Mouse (Mus musculus) spleen, postnatal 14 days (tissue): ENCODE measurements around the gene Mlph.

Experiments
- DNase-seq, 2 experiments: peaks; one replicate each; pipeline ENCODE4 v3.0.0; 2021 to 2022; ENCODE audit warnings: low spot score in 2 of 2

Gene Mlph

DNA sequence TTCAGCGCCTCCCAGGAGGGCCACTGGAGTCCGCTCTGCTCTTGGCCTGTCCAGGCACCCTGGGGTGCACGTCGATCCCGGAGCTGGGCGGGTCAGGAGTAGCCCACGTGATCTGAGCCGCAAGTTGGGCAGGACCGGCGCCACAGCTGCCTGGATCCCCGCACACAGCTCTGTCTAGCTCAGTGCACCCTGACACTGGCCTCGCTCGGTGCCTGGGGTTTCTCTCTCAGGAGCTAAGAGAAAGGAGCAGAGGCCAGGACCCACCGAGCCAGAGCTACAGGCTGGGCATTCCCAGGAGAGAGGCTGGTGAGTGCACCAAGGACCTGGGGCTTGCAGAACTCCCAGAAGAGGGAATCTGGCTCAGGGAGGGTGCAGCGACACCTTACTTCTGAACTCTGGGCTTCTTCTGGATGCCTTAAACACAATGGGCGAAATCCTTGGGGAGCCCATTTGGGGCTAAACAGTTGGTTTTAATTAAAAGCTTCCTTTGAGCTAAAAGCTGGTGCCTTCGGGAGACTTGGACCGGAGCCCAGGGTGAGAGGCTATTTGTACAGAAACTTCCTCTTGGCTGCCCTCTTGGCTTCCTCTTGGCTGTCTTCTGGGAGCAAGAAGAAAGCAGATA lies at the start of gene Mlph:
Mlph (plus strand) TSS at position 138 of the 622 bp plus-strand sequence.
- DNase-seq = no peak

DNA sequence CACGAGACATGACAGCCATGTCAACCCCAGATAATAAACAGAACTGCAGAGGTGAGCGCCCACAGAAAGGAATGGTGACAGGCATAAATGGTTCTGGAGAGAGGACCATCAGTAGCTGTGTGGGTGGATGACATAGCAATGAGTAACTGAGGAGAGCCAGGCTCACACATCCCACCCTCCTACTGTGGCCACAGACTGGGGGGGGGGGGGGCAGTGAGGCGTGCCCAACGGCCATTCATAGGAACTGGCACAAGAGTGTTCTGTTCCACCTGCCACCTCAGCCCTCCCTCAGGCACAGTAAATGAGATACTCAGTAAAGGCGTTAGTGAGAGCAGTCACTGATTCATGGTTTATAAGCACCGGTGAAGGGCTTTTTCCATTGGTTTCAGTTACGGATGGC lies 48.2 kb upstream of the Mlph start:
- DNase-seq = no peak

- no peak for DNase-seq
Measured at GRCm38 (mm10) chr1:90870581-90870980, 44.3 kb upstream of the Mlph start.

DNA sequence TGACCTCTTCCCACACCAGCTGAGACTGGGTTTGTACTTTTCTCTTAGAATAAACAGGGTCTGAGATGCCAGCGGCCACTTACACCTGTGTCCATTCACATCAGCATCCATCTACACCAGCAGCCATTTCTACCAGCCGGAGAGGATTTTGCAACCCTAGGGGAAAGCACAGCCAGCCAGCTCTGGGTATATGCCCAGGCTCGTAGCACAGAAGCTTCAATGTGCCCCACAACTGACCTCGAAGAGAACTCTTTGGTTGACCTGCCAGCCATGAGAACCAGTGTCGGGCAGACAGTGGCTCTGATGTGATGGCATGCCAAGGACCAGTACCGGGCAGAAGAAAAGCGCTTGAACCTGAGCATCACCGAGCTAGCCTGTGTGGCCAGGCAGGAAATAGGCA lies 39.5 kb upstream of the Mlph start:
- DNase-seq = no peak

DNA sequence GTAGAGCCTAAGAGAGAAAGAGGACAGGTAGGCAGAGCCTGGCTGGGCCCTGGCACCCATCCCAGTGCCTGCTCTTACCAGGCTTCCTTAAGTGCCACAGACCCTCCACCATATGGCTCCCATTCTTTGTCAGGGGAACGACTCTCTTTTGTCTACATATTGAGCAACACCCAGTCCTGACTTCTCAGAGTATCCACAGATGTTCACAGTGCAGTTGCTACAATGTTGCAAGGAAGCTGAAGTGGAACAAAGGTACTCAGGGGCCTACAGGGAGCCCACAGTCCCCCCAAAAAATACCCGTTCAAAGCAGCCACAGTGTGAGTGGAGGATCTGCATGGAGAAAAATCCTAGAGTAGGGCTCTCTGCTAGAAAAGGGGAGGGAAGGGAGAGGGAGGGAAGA lies 38.9 kb upstream of the Mlph start:
- DNase-seq = no peak

DNA sequence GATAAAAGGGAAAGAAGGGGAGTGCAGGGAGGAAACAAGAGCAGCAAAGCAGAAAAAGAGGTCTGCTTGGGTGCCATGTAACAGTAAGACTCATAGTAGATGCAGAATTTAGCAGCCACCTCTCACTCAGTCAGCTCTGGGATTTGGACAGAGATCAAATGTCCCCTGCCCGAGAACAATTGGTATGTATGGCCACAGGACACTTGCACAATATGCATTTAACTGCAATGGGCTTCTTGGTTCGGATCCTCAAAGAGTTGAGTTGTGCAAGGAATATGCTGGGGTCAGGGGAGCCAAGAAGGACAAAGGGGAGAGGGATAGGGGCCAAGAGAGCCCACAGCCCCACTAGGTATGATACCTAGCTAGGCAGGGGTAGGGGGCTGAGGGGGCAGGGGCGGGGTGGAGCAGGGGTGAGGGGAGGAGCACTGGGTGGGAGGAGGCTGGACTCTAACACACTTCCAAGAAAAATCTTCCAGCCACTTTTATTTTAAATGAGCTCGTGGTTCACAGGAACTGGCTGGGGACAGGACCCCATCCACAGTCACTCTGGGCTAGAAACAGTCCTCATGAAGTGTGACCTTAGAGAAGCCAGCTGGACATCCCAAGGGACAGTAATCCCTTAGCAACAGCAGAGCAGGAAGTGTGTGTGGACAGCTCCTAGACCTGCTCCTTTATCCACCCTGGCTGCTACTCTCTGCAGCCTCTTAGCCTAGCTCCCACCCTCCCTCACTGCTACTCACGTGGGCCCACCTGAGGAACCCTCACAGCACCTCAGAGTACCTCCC lies 38.2 kb upstream of the Mlph start:
- DNase-seq = no peak

GRCm38 (mm10) chr1:90885771-90886460 lies 29.0 kb upstream of the Mlph start:
- no peak for DNase-seq

DNA sequence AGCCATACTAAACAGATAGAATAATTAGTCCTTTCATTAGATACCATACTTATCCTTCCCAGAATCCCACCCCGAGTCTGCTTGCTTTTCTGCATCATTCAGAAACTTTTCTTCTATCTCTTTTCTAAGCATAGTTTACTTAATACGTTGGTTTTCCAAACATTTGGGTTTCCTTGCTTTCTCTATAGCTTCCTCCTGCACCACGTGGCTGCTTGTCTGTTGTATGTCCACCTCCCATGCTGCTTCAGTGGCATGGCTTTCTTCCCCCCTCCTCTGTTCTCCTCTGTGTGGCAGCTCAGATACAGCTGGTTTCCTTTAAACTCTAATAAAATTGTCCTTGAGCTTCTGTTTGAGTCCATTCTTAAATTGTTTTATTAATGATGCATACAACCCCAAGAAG lies 20.4 kb upstream of the Mlph start:
- no peak for DNase-seq

- DNase-seq = no peak
Measured at GRCm38 (mm10) chr1:90895004-90895403, 19.9 kb upstream of the Mlph start.

- no peak for DNase-seq
Measured at GRCm38 (mm10) chr1:90896281-90896680, 18.6 kb upstream of the Mlph start.

DNA sequence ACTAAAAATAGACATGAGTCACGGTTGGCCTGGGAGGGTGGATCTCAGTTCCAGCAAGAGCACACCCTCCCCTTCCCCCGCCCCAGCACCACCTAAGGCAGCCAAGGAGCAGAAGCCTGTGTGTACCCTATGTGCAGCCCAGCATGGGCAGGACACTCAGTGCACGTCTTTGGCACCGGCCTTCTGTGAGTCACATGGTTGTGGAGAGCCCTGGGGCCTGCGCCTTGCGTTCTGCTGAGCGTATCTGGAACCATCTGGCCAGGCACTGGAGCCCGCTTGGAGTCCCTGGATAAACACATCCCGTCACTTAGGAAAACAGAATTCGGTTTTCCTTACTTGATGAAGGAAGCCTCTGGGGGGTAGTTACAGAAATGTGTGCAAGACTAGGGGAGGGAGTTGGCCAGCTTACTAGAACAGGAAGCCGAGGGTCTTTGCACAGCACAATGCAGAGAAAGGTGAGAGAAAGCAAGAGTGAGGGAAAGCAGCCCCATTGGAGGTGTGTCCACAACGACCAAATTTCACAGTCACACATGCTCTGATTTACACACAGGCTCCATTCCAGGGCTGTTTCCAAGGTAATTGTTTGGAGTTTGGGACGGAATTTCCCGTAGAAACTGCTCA lies 18.0 kb upstream of the Mlph start:
- no peak for DNase-seq

DNA sequence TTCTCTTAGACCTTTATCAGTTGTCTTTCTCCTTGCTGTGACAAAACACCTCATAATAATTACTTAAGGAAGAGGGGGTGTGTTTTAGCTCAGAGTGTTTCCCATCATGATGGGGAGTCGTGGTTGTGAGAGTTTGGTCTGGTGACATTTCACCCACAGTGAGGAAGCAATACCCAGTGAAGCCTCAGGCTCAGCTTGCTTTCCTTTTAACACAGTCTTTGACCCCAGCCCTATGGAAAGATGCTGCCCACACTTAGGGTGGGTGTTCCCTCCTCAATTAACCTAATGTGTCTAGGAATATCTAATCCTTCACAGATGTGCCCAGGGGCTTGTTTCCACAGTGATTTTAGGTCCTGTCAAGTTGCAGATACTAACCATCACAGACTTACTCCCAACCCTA lies 16.9 kb upstream of the Mlph start:
- no peak for DNase-seq

GRCm38 (mm10) chr1:90899816-90900215 lies 15.1 kb upstream of the Mlph start:
- no peak for DNase-seq

GRCm38 (mm10) chr1:90900406-90900805 lies 14.5 kb upstream of the Mlph start:
- DNase-seq = no peak

DNA sequence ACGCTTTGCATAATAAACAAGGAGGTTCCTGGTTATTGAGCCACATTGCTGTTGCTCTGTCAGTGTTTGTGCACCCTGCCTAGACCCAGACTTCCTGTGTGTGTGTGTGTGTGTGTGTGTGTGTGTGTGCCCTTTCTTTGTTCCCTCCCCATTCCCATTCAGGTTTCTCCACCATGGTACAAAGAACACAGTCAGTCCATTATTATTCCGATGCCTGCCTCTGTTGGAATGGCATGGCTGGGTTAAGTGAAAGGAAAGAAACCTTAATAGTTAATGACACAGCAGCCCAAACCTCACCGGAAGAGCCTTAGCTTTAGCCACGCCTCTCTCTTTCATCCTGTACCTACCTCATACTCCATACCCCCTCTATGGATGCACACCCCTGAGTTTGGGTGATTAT lies 13.6 kb upstream of the Mlph start:
- DNase-seq = no peak

GRCm38 (mm10) chr1:90901681-90902208 lies 13.1 kb upstream of the Mlph start:
- no peak for DNase-seq

DNA sequence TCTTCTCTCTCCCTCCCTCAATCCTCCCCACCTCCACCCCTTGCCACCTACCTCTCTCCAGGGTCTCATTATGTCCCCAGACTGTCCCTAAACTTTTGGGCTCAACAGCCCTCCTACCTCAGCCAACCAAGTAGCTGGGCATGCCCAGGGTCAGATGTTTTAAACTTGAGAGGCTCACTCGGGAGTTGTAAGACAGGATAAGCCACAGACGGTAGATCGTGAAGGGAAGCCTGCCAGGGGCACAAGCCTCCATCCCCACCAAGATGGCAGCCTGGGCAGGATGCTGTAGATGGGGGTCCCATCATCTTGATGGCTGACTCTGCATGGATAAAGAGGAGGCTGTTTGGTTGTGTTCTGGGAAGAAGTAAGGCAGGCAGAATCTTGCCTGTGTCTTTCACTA lies 12.1 kb upstream of the Mlph start:
- no peak for DNase-seq

GRCm38 (mm10) chr1:90903211-90903945 lies 11.5 kb upstream of the Mlph start:
- no peak for DNase-seq

GRCm38 (mm10) chr1:90903971-90904458 lies 10.9 kb upstream of the Mlph start:
- no peak for DNase-seq

GRCm38 (mm10) chr1:90904729-90905404 lies 10.0 kb upstream of the Mlph start:
- no peak for DNase-seq

DNA sequence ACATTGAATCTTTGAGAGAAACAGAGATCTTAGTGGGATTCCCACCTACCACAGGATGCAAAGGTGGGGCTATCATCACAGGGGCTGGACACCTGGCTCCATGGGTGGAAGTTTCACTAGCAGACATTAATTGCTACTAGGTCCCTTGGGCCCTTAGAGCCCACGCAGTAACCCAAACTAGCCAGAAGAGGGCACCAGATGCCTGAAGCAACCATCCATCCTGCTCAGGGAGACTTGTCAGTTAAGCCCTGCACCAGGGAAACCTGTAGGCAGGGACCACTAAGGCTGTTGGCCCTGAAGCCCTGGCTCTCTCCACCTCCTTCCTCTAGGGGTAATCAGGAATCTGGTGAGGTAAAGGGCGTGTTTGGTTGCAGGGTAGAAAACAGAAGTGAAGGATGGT lies 8.5 kb upstream of the Mlph start:
- DNase-seq = peak in 1 of 2 experiments; percentile 10
